Mouse (Mus musculus): ENCODE results near the gene St14.

DNA sequence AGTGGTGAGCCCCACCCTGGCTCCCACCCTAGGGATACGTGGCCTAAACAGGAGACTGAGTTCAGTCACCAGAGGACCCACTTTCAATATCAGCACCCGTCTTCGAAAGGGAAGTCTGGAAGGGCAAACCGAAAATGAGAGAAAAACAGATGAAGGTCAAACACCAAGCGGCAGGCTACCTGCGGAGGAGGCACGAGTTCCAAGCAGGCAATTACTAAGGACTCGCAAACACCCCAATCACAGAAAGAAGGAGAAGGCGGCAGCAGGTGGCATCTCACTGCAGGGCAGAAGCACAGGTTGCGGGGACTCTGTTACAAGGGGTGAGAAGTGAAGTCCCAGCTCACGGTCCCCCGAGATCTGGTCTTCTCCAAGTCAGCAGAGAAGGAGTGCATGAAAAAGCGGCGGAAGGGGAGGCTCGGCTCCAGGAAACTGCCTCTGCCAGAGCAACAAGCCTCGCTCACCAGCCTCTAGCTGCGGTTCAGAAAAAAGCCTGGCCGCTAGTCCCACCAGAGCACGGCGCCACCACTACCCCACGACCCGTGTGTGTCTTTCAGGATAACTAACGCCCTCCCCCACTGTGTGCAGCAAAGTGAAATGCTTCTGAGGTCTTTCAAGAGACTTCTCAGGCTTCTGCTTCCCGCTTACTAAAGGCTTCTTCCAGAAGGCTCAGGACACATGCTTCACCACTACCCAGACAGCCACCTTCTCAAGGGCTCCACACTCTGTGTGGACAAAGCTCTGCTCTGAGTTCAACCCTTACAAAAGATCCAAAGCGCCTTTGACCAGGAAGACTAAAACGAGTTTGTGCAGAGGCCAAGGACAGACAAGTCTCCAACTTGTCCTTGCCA is 1.1 kb downstream of the St14 start:
- TF ChIP-seq CTCF (IDR thresholded peaks at IDR 0.05; ENCODE audit: extremely low read depth, insufficient read depth, insufficient read length, insufficient replicate concordance) (no peak), POLR2A (IDR thresholded peaks at IDR 0.05; ENCODE audit: low read depth, low read length) (no peak)
